In the genomic region with DNA sequence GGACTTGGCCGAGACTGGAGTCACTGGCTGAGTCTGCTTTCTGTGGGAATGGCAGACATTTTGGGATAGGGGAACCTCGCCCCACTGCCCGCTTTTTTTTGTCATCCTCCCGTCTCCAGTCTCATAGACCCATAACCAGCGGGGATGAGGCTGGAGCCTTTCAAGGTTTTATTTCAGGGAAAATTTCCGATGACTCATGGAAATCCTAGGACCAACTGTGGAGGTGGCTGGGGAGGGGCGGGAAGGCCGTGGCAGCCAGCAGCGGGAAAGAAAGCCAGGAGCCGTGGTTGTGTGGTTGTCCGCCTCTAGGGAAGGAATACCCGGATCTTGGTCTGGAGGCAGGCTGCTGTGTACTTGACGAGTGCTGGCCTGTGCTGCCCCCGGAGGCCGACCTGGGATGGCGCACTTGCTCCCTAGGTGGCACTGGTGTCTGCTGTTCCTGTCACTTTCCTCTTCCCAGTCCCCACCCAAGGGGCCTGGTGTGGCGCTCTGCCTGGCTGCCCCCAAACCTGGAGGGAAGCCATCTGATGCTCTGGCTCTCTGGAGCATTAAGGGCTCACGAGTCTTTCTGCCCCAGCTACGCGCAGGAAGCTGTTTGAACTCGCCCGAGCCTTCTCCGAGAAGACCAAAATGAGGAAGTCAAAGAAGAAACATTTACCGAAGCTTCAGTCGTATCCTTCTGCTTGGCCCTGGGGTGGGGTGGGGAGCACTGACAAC, we compare ENCODE assay signal across 8 mouse cellular contexts. TPM values are rescaled to one million over a fixed set of nuclear protein-coding genes. Genes with fewer than 3 reads are reported as not detected.
DNase-seq lines count a peak whose midpoint lies in the region; ATAC-seq and TF ChIP-seq lines count a peak whose summit lies in the region.

No protein-coding gene starts in this region.

- no peaks in the 10 kb centered on the region for H3K9me3 ChIP-seq in embryonic facial prominence, embryonic 13.5 days
- no peaks in the 10 kb centered on the region for H3K9me3 ChIP-seq in kidney, embryonic 14.5 days (ENCODE audit: control insufficient read depth, low read length)
- H3K9me3 ChIP-seq in limb, embryonic 14.5 days (ENCODE audit: control insufficient read depth, low read length): no peaks in the 10 kb centered on the region
- no peaks in the 10 kb centered on the region for H3K9me3 ChIP-seq in midbrain, embryonic 16.5 days (replicated peaks; ENCODE audit: control insufficient read depth, low read length, poor library complexity, severe bottlenecking)

- H3K4me1 ChIP-seq in embryonic facial prominence, embryonic 13.5 days: peaks cover 54% of the 10 kb centered on the region
- peaks cover 17% of the 10 kb centered on the region for H3K4me1 ChIP-seq in kidney, embryonic 14.5 days (ENCODE audit: control insufficient read depth, insufficient read depth, low read length)
- peaks cover 25% of the 10 kb centered on the region for H3K4me1 ChIP-seq in limb, embryonic 14.5 days (ENCODE audit: control insufficient read depth, insufficient read depth, low read length)
- H3K4me1 ChIP-seq in midbrain, embryonic 16.5 days (ENCODE audit: control insufficient read depth, insufficient read depth, low read length): peaks cover 16% of the 10 kb centered on the region
- H3K4me1 ChIP-seq in spleen, adult 2 months (ENCODE audit: control insufficient read depth, insufficient read depth, insufficient read length): no peaks in the 10 kb centered on the region; the same call in 1 of the 2 replicates

- H3K27ac ChIP-seq in embryonic facial prominence, embryonic 13.5 days: peak overlapping the region; percentile 87
- peak overlapping the region; percentile 10; the same call in 1 of the 2 replicates for H3K27ac ChIP-seq in kidney, embryonic 14.5 days (ENCODE audit: low read depth, low read length)
- peak overlapping the region; percentile 83 for H3K27ac ChIP-seq in limb, embryonic 14.5 days (replicated peaks; ENCODE audit: low read depth, low read length)
- H3K27ac ChIP-seq in midbrain, embryonic 16.5 days (ENCODE audit: low read length): peak overlapping the region; percentile 62
- peak overlapping the region; percentile 85 for H3K27ac ChIP-seq in spleen, adult 2 months (ENCODE audit: insufficient read depth, low read length)

- ATAC-seq in embryonic facial prominence, embryonic 13.5 days (ENCODE audit: insufficient number of reproducible peaks, insufficient read depth, low FRiP score, low TSS enrichment, low read depth): peak; percentile 76
- peak; percentile 95 for ATAC-seq in kidney, embryonic 14.5 days (ENCODE audit: low FRiP score, low TSS enrichment)
- ATAC-seq in limb, embryonic 14.5 days (ENCODE audit: low FRiP score, low read depth): peak; percentile 87
- ATAC-seq in midbrain, embryonic 16.5 days: peak; percentile 85

- TF ChIP-seq POLR2A in limb, embryonic 14.5 days (IDR thresholded peaks at IDR 0.05; ENCODE audit: borderline replicate concordance, extremely low read depth, insufficient read depth, insufficient read length): no peak
- TF ChIP-seq POLR2A in spleen, adult 2 months (IDR thresholded peaks at IDR 0.05; ENCODE audit: low read depth, low read length): no peak

- WGBS in embryonic facial prominence, embryonic 13.5 days: 6% methylated on average over 25 of the region's 25 CpGs
- WGBS in kidney, embryonic 14.5 days: 10% methylated on average over 25 of the region's 25 CpGs
- WGBS in limb, embryonic 14.5 days: 8% methylated on average over 24 of the region's 25 CpGs
- WGBS in midbrain, embryonic 16.5 days: 7% methylated on average over 25 of the region's 25 CpGs
- WGBS in spleen, adult 2 months: 14% methylated on average over 25 of the region's 25 CpGs

- H3K36me3 ChIP-seq in embryonic facial prominence, embryonic 13.5 days: peaks cover 26% of the 10 kb centered on the region
- peaks cover 10% of the 10 kb centered on the region; the same call in 1 of the 2 replicates for H3K36me3 ChIP-seq in kidney, embryonic 14.5 days (ENCODE audit: control insufficient read depth, insufficient read depth, low read length)
- peaks cover 25% of the 10 kb centered on the region for H3K36me3 ChIP-seq in limb, embryonic 14.5 days (ENCODE audit: control insufficient read depth, insufficient read depth, low read length)
- peaks cover 14% of the 10 kb centered on the region for H3K36me3 ChIP-seq in midbrain, embryonic 16.5 days (ENCODE audit: control insufficient read depth, insufficient read depth, low read length)
- no peaks in the 10 kb centered on the region for H3K36me3 ChIP-seq in spleen, adult 2 months (ENCODE audit: control insufficient read depth, insufficient read depth, low read length)

- peaks cover 24% of the 10 kb centered on the region for H3K27me3 ChIP-seq in embryonic facial prominence, embryonic 13.5 days
- H3K27me3 ChIP-seq in kidney, embryonic 14.5 days (ENCODE audit: control insufficient read depth, insufficient read depth, low read length): peaks cover 16% of the 10 kb centered on the region
- H3K27me3 ChIP-seq in limb, embryonic 14.5 days (ENCODE audit: control insufficient read depth, insufficient read depth, low read length): peaks cover 4% of the 10 kb centered on the region; the same call in 1 of the 2 replicates
- peaks cover 14% of the 10 kb centered on the region for H3K27me3 ChIP-seq in midbrain, embryonic 16.5 days (ENCODE audit: control insufficient read depth, insufficient read depth, low read depth, low read length)
- H3K27me3 ChIP-seq in spleen, adult 2 months (ENCODE audit: control insufficient read depth, insufficient read depth, low read length): no peaks in the 10 kb centered on the region

- peak overlapping the region; percentile 28 for H3K4me3 ChIP-seq in embryonic facial prominence, embryonic 13.5 days
- H3K4me3 ChIP-seq in kidney, embryonic 14.5 days (ENCODE audit: low read length): peak overlapping the region; percentile 4; the same call in 1 of the 2 replicates
- H3K4me3 ChIP-seq in limb, embryonic 14.5 days (replicated peaks; ENCODE audit: low read length): peak overlapping the region; percentile 9; the same call in 1 of the 2 replicates
- no peak overlapping the region; the same call in 1 of the 2 replicates for H3K4me3 ChIP-seq in midbrain, embryonic 16.5 days (ENCODE audit: low read depth, low read length)
- peak overlapping the region; percentile 65 for H3K4me3 ChIP-seq in spleen, adult 2 months (ENCODE audit: extremely low read depth, insufficient read depth, insufficient read length)

- H3K9ac ChIP-seq in embryonic facial prominence, embryonic 13.5 days: peak overlapping the region; percentile 62
- H3K9ac ChIP-seq in kidney, embryonic 14.5 days (ENCODE audit: low read depth, low read length): peak overlapping the region; percentile 28; the same call in 1 of the 2 replicates
- peak overlapping the region; percentile 25; the same call in 1 of the 2 replicates for H3K9ac ChIP-seq in limb, embryonic 14.5 days (ENCODE audit: low read depth, low read length, severe bottlenecking)
- peak overlapping the region; percentile 39 for H3K9ac ChIP-seq in midbrain, embryonic 16.5 days (ENCODE audit: low read depth, low read length)

- H3K4me2 ChIP-seq in embryonic facial prominence, embryonic 13.5 days: peak overlapping the region; percentile 57
- peak overlapping the region; percentile 42 for H3K4me2 ChIP-seq in kidney, embryonic 14.5 days (replicated peaks; ENCODE audit: low read depth, low read length)
- H3K4me2 ChIP-seq in limb, embryonic 14.5 days (replicated peaks; ENCODE audit: low read depth, low read length, severe bottlenecking): peak overlapping the region; percentile 46
- peak overlapping the region; percentile 49 for H3K4me2 ChIP-seq in midbrain, embryonic 16.5 days (ENCODE audit: low read length)

- TF ChIP-seq CTCF in spleen, adult 2 months (IDR thresholded peaks at IDR 0.05; ENCODE audit: extremely low read depth, insufficient read depth, insufficient read length, insufficient replicate concordance): peak; percentile 91

- peak; percentile 95 for DNase-seq in 3134 (ENCODE audit: extremely low read depth, insufficient read length, low spot score)
- peak; percentile 94 for DNase-seq in adrenal gland, postnatal 14 days
- peak; percentile 92 for DNase-seq in heart, adult 9 months (ENCODE audit: low spot score in 2 of 2)
- peak; percentile 90 for DNase-seq in limb, embryonic 14.5 days (ENCODE audit: low spot score)
- peak; percentile 76 to 85 for DNase-seq in spleen, adult 2 months (ENCODE audit: low read depth in 1 of 2, low spot score in 2 of 2)

RNA-seq across cellular contexts. Expression of a gene that starts 16.6 kb away (rescaled TPM):
- 173 and 176 TPM in 2 replicates for total RNA-seq in adrenal gland, postnatal 14 days (2021)
- polyA plus RNA-seq in embryonic facial prominence, embryonic 13.5 days (2015; fragmentation: Nextera tagmentation; extraction: Ambion mirVana): 64.1 and 69.4 TPM in 2 replicates
- 62.3 and 63.6 TPM in 2 replicates for polyA plus RNA-seq in kidney, embryonic 14.5 days (2014; fragmentation: Nextera tagmentation; extraction: Ambion mirVana)
- 46.9 and 63.5 TPM in 2 replicates for polyA plus RNA-seq in limb, embryonic 14.5 days (2012; rRNA removed)
- 60.2 and 64.7 TPM in 2 replicates for polyA plus RNA-seq in limb, embryonic 14.5 days (2014; fragmentation: Nextera tagmentation; extraction: Ambion mirVana)
- 65.4 and 66.9 TPM in 2 replicates for polyA plus RNA-seq in midbrain, embryonic 16.5 days (2015; fragmentation: Nextera tagmentation; extraction: Ambion mirVana)
- 23.1 and 30.0 TPM in 2 replicates for polyA plus RNA-seq in spleen, adult 2 months (2012; rRNA removed)

Comparison
In these comparisons a context has a peak if more than half of its experiments do, and no peak if none do; other contexts are left out.
1. H3K27ac ChIP-seq: peak in every context shown above with its lines; median percentile 87 in embryonic facial prominence, embryonic 13.5 days; 85 in spleen, adult 2 months; 83 in limb, embryonic 14.5 days; 62 in midbrain, embryonic 16.5 days; 10 in kidney, embryonic 14.5 days.